Mouse (Mus musculus): Measurements from ENCODE around the gene Cdk19.

- TF ChIP-seq CTCF (IDR thresholded peaks at IDR 0.05; ENCODE audit: extremely low read depth, insufficient read length, insufficient replicate concordance, low read depth, low read length) = no peak
- no peak for TF ChIP-seq POLR2A (IDR thresholded peaks at IDR 0.05; ENCODE audit: low read depth, low read length)
Measured at GRCm38 (mm10) chr10:40429081-40429480, 89.7 kb downstream of the Cdk19 start.
